Mouse (Mus musculus): Measurements from ENCODE around the gene Syngr2.

The Syngr2 gene

GRCm38 (mm10) chr11:117809407-117810311 is at the start of gene Syngr2, which contains the start of gene Gm20708:
Gene Syngr2 (plus strand): TSS chr11:117809668.
Gene Gm20708 (plus strand): TSS chr11:117809668.
- DNase-seq (ENCODE audit: low read depth, low spot score): peak; percentile 77

GRCm38 (mm10) chr11:117760374-117761119 is 48.9 kb upstream of the Syngr2 start:
- DNase-seq (ENCODE audit: low read depth, low spot score): no peak

DNA sequence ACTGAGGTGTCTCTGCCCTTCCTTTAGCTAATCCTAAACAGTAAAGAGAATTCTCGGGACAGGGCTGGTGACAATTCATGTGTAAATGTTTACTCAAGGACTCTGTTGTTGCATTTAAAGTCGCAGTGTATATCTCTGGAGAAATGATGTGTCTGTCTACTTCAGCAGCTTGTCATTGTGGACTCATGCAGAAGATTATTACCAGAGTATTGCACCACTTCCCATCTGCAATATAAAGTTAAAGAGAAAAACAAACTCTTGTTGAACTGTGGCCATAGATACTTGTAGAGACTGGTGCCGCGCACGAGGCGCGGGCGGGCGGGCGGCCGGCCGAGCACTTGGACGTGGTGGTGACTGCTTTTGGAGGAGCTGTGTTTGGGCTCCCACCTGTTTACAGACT is 47.7 kb upstream of the Syngr2 start:
- no peak for DNase-seq (ENCODE audit: low read depth, low spot score)

- DNase-seq (ENCODE audit: low read depth, low spot score): no peak
Measured at GRCm38 (mm10) chr11:117762246-117762645, 47.2 kb upstream of the Syngr2 start.

DNA sequence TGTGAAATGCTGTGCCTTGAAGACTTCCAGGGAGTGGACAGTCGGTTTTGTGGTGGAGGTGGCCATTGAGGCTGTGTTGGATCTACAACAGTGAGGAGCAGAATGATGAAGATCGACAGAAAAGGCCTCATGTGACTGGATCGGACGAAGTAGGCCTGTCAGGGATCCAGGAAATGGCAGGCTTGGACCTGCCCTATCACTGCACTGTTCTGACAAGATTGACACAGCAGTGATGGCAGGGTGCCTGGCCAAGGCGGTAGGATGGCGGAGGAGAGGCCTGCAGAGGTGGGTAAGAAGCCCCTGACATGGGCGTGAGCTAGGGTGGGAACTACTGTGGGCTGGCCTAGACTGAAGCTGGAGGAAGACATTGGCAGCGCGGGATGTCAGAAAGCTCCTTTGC is 45.1 kb upstream of the Syngr2 start:
- DNase-seq (ENCODE audit: low read depth, low spot score): no peak

- no peak for DNase-seq (ENCODE audit: low read depth, low spot score)
Measured at GRCm38 (mm10) chr11:117765361-117765760, 44.1 kb upstream of the Syngr2 start.

DNA sequence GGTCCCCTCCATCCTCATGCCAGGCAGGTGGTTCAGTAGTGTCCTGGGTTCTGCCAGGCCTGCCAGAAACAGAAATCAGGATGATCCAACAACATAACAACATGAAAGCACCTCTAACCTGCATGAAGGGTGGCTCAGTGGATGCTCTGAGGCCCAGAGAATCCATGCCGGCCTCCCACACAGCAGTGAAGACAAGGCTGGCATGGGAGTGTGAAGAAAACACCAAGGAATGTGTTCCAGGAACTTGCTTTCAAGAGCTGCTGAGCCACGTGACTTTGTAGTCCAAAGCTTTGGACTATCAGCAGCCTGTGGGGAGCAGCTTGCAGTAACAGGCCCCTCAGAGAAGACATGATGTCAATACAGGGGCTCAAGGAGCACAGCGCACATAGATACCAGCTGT is 43.2 kb upstream of the Syngr2 start:
- DNase-seq (ENCODE audit: low read depth, low spot score): no peak

DNA sequence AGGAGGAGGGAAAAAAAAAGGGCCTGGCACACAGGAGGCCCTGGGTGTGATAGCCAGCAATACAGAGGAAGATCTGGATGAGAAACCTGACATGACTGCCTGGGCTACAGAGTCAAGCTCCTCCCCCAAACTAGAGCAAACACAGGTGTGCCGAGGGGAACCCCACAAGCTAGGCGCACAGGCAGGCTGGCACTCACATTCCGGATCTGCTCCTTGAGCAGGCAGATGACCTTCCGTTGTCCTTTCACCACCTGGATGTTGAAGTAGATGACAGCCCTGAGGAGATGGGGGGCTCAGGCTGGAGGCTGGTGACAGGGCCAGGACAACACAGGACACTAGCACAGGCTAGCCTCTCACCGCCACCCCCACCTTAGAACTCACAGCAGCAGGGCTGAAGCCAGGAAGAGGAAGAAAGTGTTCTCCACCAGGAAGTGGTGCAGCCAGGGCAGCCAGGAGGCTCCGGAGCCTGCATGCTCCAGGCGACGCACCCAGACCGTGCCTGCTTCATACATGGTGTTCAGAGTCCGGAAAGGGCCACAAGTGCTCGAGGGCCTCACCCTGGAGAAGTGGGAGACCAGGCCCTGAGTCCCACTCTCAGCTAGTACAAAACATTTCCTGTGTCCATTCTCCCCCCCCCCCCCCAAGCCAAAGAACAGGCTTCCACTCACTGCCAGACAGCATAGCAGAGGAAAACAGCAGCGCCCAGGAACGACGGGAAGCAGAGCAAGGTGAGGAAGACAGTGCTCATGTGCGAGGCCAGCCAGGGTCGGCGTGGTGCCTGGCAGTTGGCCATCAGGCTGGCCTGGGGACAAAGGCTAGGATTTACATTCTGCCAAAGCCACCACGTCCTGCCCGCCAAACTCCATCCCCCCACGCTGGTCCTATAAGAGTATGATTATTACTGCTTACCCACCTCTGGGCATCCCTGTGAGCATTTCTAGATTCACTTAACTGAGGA is 40.5 kb upstream of the Syngr2 start:
- no peak for DNase-seq (ENCODE audit: low read depth, low spot score)

DNA sequence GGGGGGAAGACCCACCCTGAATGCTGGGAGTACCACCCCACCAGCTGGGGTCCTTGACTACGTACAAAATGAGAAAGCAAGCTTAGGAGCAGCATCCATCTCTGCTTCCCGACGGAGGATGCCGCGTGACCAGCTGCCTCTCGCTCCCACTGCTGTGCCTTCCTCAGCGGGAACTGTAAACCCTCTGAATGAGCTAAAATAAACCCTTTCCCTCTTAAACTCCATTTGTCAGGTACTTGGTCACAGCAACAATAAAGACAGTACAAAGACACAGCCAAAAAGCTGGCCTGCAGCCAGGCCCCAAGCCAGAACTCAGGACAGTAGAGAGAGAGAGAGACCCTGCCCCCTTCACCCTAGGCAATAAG is 39.8 kb upstream of the Syngr2 start:
- DNase-seq (ENCODE audit: low read depth, low spot score): no peak

- DNase-seq (ENCODE audit: low read depth, low spot score): no peak
Measured at GRCm38 (mm10) chr11:117770407-117770806, 39.1 kb upstream of the Syngr2 start.

- DNase-seq (ENCODE audit: low read depth, low spot score): no peak
Measured at GRCm38 (mm10) chr11:117772352-117772751, 37.1 kb upstream of the Syngr2 start.

- DNase-seq (ENCODE audit: low read depth, low spot score): no peak
Measured at GRCm38 (mm10) chr11:117774925-117775324, 34.5 kb upstream of the Syngr2 start.

DNA sequence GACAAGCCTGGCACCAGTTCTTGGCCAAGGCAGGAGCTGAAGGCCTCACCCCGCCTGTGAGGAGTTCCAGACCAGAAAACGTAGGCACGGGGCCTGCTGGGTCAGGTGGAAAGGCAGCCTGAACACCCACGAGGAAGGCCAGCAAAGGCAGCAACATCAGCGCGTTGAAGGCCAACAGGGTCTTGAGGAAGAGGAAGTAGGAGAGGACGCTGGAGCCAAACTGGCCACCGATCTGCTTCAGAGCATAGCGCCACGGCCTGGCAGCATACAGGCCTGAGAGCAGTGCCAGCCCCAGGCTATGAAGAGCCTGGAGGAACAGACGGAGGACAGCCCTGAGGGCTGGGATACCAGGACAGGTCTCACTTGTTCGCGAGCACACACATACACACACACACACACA is 33.9 kb upstream of the Syngr2 start:
- DNase-seq (ENCODE audit: low read depth, low spot score): no peak

DNA sequence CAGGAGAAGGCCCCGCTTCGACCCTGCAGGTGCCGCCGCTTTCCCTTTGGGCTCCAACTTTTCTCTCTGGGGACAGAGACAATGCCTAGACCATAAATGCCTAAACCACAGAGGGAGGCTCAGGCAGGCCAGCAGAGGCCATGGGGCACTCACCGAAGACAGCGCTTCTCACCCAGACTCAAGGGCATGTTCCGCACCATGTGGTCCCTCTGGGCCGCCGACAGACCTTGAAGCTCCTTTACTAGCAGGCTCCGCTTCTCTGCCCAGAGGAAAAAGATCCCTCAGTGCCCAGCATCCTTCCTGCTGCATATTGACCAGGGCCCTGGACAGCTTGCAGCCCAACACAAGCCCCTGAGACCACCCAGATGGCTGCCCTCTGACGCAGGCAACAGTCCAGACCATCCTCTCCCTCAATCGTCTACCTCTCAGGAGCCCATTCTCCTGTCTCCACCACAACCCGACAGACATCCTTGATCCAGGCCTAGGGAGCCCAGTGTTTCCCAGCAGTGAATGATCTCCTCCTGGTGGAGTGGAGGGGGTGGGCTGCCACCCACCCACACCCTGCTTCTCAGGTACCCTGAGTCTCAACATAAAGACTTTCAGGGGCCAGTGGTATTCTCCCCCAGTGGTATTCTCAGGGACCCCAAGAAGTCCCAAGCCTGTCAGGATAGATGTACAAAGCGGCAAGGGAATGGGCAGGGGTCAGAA is 33.2 kb upstream of the Syngr2 start:
- DNase-seq (ENCODE audit: low read depth, low spot score): no peak

- DNase-seq (ENCODE audit: low read depth, low spot score): no peak
Measured at GRCm38 (mm10) chr11:117777111-117777510, 32.4 kb upstream of the Syngr2 start.

DNA sequence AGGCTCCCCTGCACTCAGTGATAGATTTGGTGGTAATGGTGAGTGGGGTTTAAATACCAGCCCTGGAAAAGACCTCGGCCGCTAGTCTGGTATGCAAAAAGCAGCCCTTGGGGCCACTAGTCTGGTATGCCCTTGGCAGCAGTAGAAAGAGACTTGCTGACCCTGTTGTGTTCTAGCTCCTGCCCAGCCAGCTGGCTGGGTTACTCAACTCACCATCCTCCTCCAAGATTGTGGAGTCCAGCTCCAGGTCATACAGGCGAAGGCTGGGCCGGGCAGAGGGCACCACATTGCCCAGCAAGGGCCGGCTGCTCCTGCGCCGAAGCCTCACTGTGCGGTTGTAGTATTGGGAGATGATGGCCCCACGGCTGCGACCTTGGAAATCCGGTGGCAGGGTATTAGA is 31.4 kb upstream of the Syngr2 start:
- DNase-seq (ENCODE audit: low read depth, low spot score): no peak

DNA sequence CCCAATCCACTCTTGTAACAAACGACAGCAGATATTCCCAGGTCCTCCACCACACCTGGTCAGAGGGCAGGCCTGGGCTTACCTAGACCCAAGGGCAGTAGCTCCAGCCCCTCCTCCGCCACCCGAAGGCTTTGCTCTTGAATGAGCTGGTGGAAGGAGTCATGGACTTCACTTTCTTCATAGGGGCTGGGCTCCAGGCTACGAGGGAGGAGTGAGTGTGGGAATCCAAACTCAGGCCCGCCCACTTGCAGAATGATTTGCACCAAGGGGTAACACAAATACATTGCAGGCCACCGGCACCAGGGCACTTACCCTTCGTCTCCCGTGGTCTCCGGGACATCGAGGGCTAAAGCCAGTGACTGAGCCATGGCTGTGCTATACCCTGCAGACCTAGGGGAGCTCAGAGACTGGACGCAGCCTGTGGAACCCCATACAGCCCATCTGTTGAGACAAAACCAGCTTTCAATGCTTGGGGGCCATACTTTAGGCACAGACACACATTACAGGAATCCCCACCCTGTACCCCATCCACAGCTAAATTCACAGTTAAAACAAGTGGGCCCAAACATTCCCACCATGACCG is 30.5 kb upstream of the Syngr2 start:
- no peak for DNase-seq (ENCODE audit: low read depth, low spot score)

DNA sequence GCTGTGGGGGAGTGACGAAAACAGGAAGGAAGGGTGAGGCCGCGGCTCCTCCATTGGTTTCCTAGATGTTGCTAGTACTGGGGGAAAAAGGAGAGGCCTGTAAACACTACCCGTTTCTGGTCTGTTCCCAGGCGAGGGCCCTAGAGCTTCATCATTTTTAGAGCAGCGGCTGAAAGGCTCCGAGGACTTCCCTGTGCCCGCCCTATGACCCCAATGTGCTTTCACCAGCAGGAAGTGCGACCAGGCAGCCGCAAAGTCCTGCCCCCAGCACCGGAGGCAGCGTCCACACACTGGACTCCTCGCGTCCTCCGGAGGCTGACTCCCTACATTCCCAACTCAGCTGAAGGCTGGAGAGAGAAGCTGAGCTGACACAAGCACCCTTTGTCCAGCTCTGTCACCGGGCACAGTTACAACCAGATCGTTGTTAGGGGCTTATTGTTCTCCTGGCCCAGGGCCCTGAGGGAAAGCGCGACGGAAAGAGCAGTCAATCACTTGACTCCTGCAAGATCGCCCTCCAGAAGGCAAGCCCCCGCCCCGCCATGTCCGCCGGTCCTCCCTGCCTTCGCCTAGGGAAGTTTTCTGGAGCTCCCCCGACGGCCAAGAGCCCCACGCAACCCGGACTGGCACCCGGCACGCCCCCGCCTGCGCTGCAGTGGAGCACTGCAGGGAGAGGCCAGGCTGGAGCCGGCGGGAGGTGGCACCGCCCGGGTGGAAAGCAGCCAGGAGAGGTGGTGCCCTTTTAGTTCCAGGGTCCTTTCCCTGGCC is 29.9 kb upstream of the Syngr2 start:
- DNase-seq (ENCODE audit: low read depth, low spot score): no peak

GRCm38 (mm10) chr11:117780199-117780515 is 29.3 kb upstream of the Syngr2 start:
- no peak for DNase-seq (ENCODE audit: low read depth, low spot score)

DNA sequence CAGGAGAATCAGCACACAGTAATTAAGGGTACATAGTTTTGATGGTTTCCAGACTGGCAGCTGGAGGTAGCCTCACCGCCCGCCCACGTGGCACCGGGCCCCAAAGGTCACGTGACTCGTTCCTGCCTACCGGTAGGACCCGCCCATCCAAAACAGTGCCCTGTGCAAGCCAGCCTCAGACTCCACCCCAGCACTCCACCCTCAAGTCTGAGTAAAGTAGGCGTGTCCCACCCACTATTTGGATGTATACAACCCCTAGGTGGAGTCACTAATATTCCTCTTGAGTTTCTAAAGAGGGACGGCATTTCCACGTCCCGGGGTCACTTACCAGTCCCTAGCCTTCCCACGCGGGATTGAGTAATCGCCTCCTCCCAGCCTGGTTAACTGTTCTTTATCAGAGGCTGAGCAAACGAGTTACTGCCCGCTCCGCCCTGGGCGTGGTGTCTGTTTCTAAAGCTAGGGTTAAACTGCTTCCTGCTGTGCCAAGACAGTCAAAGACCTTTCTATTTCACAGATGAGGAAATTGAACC is 28.8 kb upstream of the Syngr2 start:
- peak; percentile 91 for DNase-seq (ENCODE audit: low read depth, low spot score)
